Mouse (Mus musculus) adrenal gland, adult 8-10 months (tissue): ENCODE results near the gene Hdac10. TPM values are rescaled to one million over a fixed set of nuclear protein-coding genes. Genes with fewer than 3 reads are reported as not detected.

Source experiments
- DNase-seq: peaks from one replicate; pipeline ENCODE4 v3.0.0; 2022
- microRNA-seq, 2 experiments: library from miRNA; unstranded; fragments of <30 nt; microRNA quantifications; one replicate each; pipeline ENCODE4 v1.2.0; 2022
- total RNA-seq, 4 experiments: library from RNA; stranded (reverse); gene quantifications; 2 replicates each; pipeline ENCODE4 v1.2.4; 2022

The Hdac10 gene
- total RNA-seq, 4 experiments from 2014 or later = 13.2 to 23.1 (median 18.0) TPM

DNA sequence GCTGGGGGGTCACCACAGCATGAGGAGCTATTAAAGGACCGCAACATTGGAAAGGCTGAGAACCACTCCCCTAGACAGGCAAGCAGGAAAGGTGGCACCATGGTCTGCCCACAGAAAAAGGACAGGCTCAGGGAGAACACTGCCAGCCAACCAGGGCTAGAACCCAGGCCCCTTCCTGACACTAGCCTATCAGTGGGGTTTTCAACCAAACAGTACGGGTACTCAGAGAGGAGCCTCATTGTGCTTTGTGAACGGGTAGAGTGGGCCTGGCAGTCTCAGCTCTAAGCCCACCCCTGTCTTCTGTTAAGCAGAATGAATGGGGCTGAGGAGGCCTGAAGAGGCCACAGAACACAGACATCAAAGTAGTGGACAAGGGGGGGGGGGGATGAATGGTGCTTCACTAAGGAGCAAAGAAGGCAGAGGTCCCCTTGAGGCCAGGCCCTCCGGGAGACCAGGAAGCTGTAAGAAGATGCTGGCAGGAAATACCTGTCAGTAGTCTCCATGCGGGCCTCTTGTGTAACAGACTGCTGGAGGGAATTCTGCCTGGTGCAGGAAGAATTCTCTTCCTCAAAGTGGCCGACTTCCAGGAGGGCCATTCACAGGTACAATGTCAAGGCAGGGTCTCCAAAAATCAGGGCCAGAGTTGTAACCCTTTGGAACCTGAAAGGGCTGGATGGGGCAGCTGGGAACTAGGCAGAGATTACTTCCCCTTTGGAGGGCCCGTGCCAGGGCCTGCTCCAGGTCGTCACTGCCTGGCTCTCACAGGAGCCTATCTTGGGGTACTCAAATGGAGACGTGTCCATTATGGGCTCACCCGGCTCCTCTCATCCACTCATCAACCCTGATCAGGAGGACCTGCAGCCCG lies 53.7 kb downstream of the Hdac10 start, which contains the start of gene Trabd:
TSS of gene Trabd (plus strand) at position 512 of the 865 bp plus-strand sequence.
- DNase-seq = no peak

DNA sequence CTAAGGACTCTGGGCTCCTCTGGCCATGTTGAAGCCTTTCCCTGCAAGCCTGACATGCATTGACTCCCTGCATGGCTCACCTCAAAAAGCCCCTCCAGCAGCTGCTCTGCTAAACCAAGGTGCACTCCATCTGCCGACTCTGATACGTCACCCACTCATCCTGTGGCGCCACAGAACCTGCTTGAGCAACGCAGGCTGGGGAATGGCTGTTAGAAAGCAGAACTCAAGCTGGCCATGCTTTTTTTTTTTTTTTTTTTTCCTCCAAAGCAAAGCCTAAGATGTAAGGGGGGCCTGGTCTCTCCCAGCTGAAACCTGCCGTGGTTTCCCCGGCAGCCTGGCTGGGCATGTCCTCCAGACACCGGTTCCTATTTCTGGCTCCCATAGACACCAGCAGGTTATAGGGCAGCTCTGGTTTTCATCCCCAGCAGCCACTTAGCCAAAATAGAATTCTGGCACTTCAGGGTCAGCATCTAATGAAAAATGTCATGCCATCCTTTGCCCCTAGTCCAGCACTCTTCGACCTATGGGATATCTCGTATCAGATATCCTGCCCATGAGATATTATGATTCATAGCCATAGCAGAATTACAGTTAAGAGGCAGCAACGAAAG lies 54.4 kb downstream of the Hdac10 start:
- no peak for DNase-seq

Small RNAs within 50 kb of the gene (microRNA-seq; reads per million reads assigned to microRNA genes)
- gene Mir7118 = 0.18 to 0.67 reads per million in 2 experiments

Other genes starting within 250 kb of the Hdac10 start
- not detected for gene Ttll8, start 174.3 kb downstream of the Hdac10 start, total RNA-seq
- gene Mlc1, start 149.7 kb downstream of the Hdac10 start, total RNA-seq = under 1 TPM in 2 of 4 experiments, not detected in 2; 0.16 to 0.17 TPM
- gene Mov10l1, start 145.8 kb downstream of the Hdac10 start, total RNA-seq = not detected
- gene Panx2, start 69.0 kb downstream of the Hdac10 start, total RNA-seq = 1 to 10 TPM in 3 of 4 experiments, under 1 TPM in 1; 0.78 to 2.4 (median 1.7) TPM
- 10 to 100 TPM; 37.0 to 49.0 (median 43.7) TPM for gene Trabd, start 53.6 kb downstream of the Hdac10 start, total RNA-seq
- gene Selenoo, start 39.6 kb downstream of the Hdac10 start, total RNA-seq = 10 to 100 TPM; 44.0 to 52.1 (median 46.1) TPM
- 10 to 100 TPM; 16.0 to 24.6 (median 20.3) TPM for gene Tubgcp6, start 5.6 kb downstream of the Hdac10 start, total RNA-seq
- gene Mapk12, start 12.0 kb upstream of the Hdac10 start, total RNA-seq = 10 to 100 TPM; 10.5 to 22.7 (median 14.3) TPM
- gene Mapk11, start 20.9 kb upstream of the Hdac10 start, total RNA-seq = 1 to 10 TPM; 4.6 to 7.7 (median 6.3) TPM
- gene Plxnb2, start 52.1 kb upstream of the Hdac10 start, total RNA-seq = 100 to 1,000 TPM; 153 to 177 (median 157) TPM
- 10 to 100 TPM in 1 of 4 experiments, 1 to 10 TPM in 3; 6.9 to 13.2 (median 8.9) TPM for gene Dennd6b, start 67.8 kb upstream of the Hdac10 start, total RNA-seq
- 10 to 100 TPM; 46.8 to 89.2 (median 66.8) TPM for gene Ppp6r2, start 82.9 kb upstream of the Hdac10 start, total RNA-seq
- 100 to 1,000 TPM in 2 of 4 experiments, 10 to 100 TPM in 2; 90.8 to 127 (median 101) TPM for gene Sbf1, start 186.6 kb upstream of the Hdac10 start, total RNA-seq
- not detected for gene Adm2, start 194.0 kb upstream of the Hdac10 start, total RNA-seq
- 1 to 10 TPM in 2 of 4 experiments, not detected in 2; 1.4 TPM for gene Miox, start 205.7 kb upstream of the Hdac10 start, total RNA-seq
- 10 to 100 TPM; 44.4 to 57.5 (median 48.6) TPM for gene Lmf2, start 227.0 kb upstream of the Hdac10 start, total RNA-seq
- gene Ncaph2, start 227.0 kb upstream of the Hdac10 start, total RNA-seq = 10 to 100 TPM; 79.1 to 93.1 (median 87.8) TPM
- gene Sco2, start 245.1 kb upstream of the Hdac10 start, total RNA-seq = 10 to 100 TPM; 18.7 to 28.6 (median 24.6) TPM
- gene Tymp, start 248.3 kb upstream of the Hdac10 start, total RNA-seq = under 1 TPM; 0.22 to 0.73 (median 0.51) TPM